Mouse (Mus musculus): ENCODE data around the gene Cdh18.
"Not testable (repeated sequence)": the region's sequence is repeated elsewhere in the genome, so short reads cannot be mapped to it uniquely, and the experiment has no call there.

Gene Cdh18

GRCm38 (mm10) chr15:22947234-22947633 is 398.4 kb downstream of the Cdh18 start:
- DNase-seq (ENCODE audit: low spot score in 2 of 2) = no peak

- no peak for DNase-seq (ENCODE audit: low spot score in 2 of 2)
Observed at GRCm38 (mm10) chr15:22969424-22969823, 420.6 kb downstream of the Cdh18 start.

GRCm38 (mm10) chr15:22980136-22980535 is 431.3 kb downstream of the Cdh18 start:
- DNase-seq (ENCODE audit: low spot score in 2 of 2) = no peak

- DNase-seq (ENCODE audit: low spot score in 2 of 2) = no peak
Observed at GRCm38 (mm10) chr15:22984647-22985046, 435.8 kb downstream of the Cdh18 start.

- no peak for DNase-seq (ENCODE audit: low spot score in 2 of 2)
Observed at GRCm38 (mm10) chr15:23016680-23017079, 467.9 kb downstream of the Cdh18 start.

GRCm38 (mm10) chr15:23021151-23021550 is 472.3 kb downstream of the Cdh18 start:
- DNase-seq (ENCODE audit: low spot score in 2 of 2) = no peak

GRCm38 (mm10) chr15:23022635-23023034 is 473.8 kb downstream of the Cdh18 start:
- DNase-seq (ENCODE audit: low spot score in 2 of 2) = no peak

- no peak for DNase-seq (ENCODE audit: low spot score in 2 of 2)
Observed at GRCm38 (mm10) chr15:23035551-23036207, 486.9 kb downstream of the Cdh18 start.

- peak in 1 of 2 experiments; percentile 22 for DNase-seq (ENCODE audit: low spot score in 2 of 2)
Observed at GRCm38 (mm10) chr15:23036208-23037065, 487.6 kb downstream of the Cdh18 start.

- no peak for DNase-seq (ENCODE audit: low spot score in 2 of 2)
Observed at GRCm38 (mm10) chr15:23037561-23037960, 488.7 kb downstream of the Cdh18 start.

- DNase-seq (ENCODE audit: low spot score in 2 of 2) = no peak
Observed at GRCm38 (mm10) chr15:23046127-23046785, 497.4 kb downstream of the Cdh18 start.

GRCm38 (mm10) chr15:23052006-23052405 is 503.2 kb downstream of the Cdh18 start:
- no peak for DNase-seq (ENCODE audit: low spot score in 2 of 2)

GRCm38 (mm10) chr15:23085326-23085725 is 536.5 kb downstream of the Cdh18 start:
- DNase-seq (ENCODE audit: low spot score in 2 of 2) = not testable (repeated sequence)

GRCm38 (mm10) chr15:23087535-23087934 is 538.7 kb downstream of the Cdh18 start:
- DNase-seq (ENCODE audit: low spot score in 2 of 2) = no peak

GRCm38 (mm10) chr15:23096601-23097000 is 547.8 kb downstream of the Cdh18 start:
- no peak for DNase-seq (ENCODE audit: low spot score in 2 of 2)

- DNase-seq (ENCODE audit: low spot score in 2 of 2) = no peak
Observed at GRCm38 (mm10) chr15:23104668-23105380, 556.0 kb downstream of the Cdh18 start.

GRCm38 (mm10) chr15:23134950-23135715 is 586.3 kb downstream of the Cdh18 start:
- DNase-seq (ENCODE audit: low spot score in 2 of 2) = no peak

- DNase-seq (ENCODE audit: low spot score in 2 of 2) = no peak
Observed at GRCm38 (mm10) chr15:23136971-23137370, 588.1 kb downstream of the Cdh18 start.

- not testable (repeated sequence) for DNase-seq (ENCODE audit: low spot score in 2 of 2)
Observed at GRCm38 (mm10) chr15:23142907-23143306, 594.1 kb downstream of the Cdh18 start.

- DNase-seq (ENCODE audit: low spot score in 2 of 2) = no peak
Observed at GRCm38 (mm10) chr15:23155883-23156282, 607.1 kb downstream of the Cdh18 start.

- no peak for DNase-seq (ENCODE audit: low spot score in 2 of 2)
Observed at GRCm38 (mm10) chr15:23164869-23165268, 616.0 kb downstream of the Cdh18 start.
